Mouse (Mus musculus) spleen, adult 2 months (tissue): ENCODE results near the gene Iqschfp.

Experiments
- CTCF ChIP-seq: fragments of 200-500 bp; IDR thresholded peaks from 2 replicates; pipeline ENCODE4 v1.5.1; 2011; ENCODE audit warnings: mild to moderate bottlenecking, inconsistent platforms; ENCODE audit not compliant: insufficient read depth, insufficient read length, insufficient replicate concordance; ENCODE audit errors: extremely low read depth
- POLR2A ChIP-seq: fragments of 200-500 bp; IDR thresholded peaks from 2 replicates; pipeline ENCODE4 v1.6.1; 2011; ENCODE audit warnings: low read depth, low read length, inconsistent platforms

GRCm38 (mm10) chr3:68647282-68647681, 755.2 kb downstream of the Iqschfp start:
- TF ChIP-seq POLR2A, result no peak
- TF ChIP-seq CTCF, result no peak
